ENCODE assay signal across 25 mouse cellular contexts in the genomic region with DNA sequence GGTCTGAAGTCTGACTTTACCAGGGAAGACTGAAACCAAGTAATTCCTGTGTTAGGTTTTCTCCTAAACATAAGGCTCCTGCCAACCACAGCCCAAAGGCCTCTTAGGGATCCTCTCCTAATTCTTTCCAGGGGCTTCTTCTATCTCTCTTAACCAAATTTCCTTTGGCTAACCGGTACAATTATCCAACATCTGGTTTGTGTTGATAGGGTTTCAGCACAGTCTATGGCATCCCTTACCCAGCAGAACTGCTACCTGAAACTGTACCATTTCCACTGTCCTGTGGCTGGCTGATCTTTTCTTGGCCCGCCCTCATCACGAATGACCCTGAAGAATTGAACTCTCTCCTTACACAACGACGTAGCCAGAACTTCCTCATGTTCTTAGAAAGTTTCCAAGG. TPM values are rescaled to one million over a fixed set of nuclear protein-coding genes. Genes with fewer than 3 reads are reported as not detected.
DNase-seq lines count a peak whose midpoint lies in the region; ATAC-seq and TF ChIP-seq lines count a peak whose summit lies in the region.
"Had no signal": no experiment of that assay in that cellular context is flagged by ENCODE, and none has a peak within 500 bp of the region (broad histone marks: within the 10 kb centered on the region; RNA-seq: fewer than 3 reads in every experiment).

No protein-coding gene starts in this region.

- no peak for TF ChIP-seq RAD21 in MEL (IDR thresholded peaks at IDR 0.05; ENCODE audit: low read depth, low read length)

- no peak for TF ChIP-seq CTCF in MEL (IDR thresholded peaks at IDR 0.05 in 2 of 3, conservative IDR thresholded peaks at IDR 0.05 in 1 of 3; ENCODE audit: control insufficient read depth in 1 of 3, insufficient read depth in 1 of 3, low read depth in 2 of 3, low read length in 3 of 3, poor library complexity in 1 of 3, severe bottlenecking in 1 of 3)
- TF ChIP-seq CTCF in liver, postnatal 0 days (IDR thresholded peaks at IDR 0.05; ENCODE audit: low read depth) = no peak

- DNase-seq in MEL (ENCODE audit: low read depth, low spot score) = peak; percentile 41
- peak; percentile 50 for DNase-seq in c-Kit-positive CD71-positive TER-119-negative erythroid progenitor cells, embryonic 14.5 days (ENCODE audit: low read depth)
- peak; percentile 18 for DNase-seq in liver, embryonic 13.5 days
- DNase-seq in liver, postnatal 0 days = no peak
- DNase-seq in thymus, postnatal 25 days = no peak
- no peak for DNase-seq in thymus, postnatal 36 days
- no peak for DNase-seq in layer of hippocampus, postnatal 10 days (ENCODE audit: low spot score in 2 of 2)
- no peak for DNase-seq in spleen, postnatal 36 days (ENCODE audit: low spot score in 2 of 2)
- DNase-seq: adrenal gland, postnatal 25 days; B cell, adult 2 months; cerebellum, adult 2 months; cerebellum, postnatal 14 days; gastrocnemius, postnatal 36 days; heart, adult 18-20 months; heart, postnatal 10 days; heart, postnatal 4 days had no signal

- peak; percentile 61 to 71 for TF ChIP-seq EP300 in MEL (IDR thresholded peaks at IDR 0.05; ENCODE audit: low read depth in 1 of 2, low read length in 2 of 2)
- TF ChIP-seq EP300 in liver, postnatal 0 days (IDR thresholded peaks at IDR 0.05; ENCODE audit: low read depth) = peak; percentile 60; the same call in 1 of the 2 replicates

- peak overlapping the region; percentile 34; the same call in 1 of the 2 replicates for H3K27ac ChIP-seq in MEL (ENCODE audit: control insufficient read depth, low read depth, low read length)
- H3K27ac ChIP-seq in liver, embryonic 13.5 days = peak overlapping the region; percentile 69
- H3K27ac ChIP-seq in liver, postnatal 0 days (ENCODE audit: low read depth) = no peak overlapping the region
- H3K27ac ChIP-seq: embryonic facial prominence, embryonic 12.5 days; forebrain, embryonic 15.5 days; heart, embryonic 10.5 days; hindbrain, embryonic 12.5 days had no signal

- H3K4me1 ChIP-seq in MEL (ENCODE audit: control insufficient read depth in 1 of 2, insufficient read depth in 2 of 2, low read length in 2 of 2) = peaks cover 11 to 33% of the 10 kb centered on the region in 2 experiments
- H3K4me1 ChIP-seq in liver, embryonic 13.5 days (replicated peaks) = peaks cover 54% of the 10 kb centered on the region
- H3K4me1 ChIP-seq in liver, postnatal 0 days (ENCODE audit: insufficient read depth) = peaks cover 20% of the 10 kb centered on the region

- 16% methylated on average over 5 of the region's 5 CpGs for whole genome bisulfite sequencing in liver, embryonic 13.5 days (ENCODE audit: insufficient replicate concordance)
- 29% methylated on average over 5 of the region's 5 CpGs for WGBS in liver, postnatal 0 days (ENCODE audit: insufficient replicate concordance)

- H3K9ac ChIP-seq in MEL (ENCODE audit: control insufficient read depth, low read depth, low read length, poor library complexity, severe bottlenecking) = no peak overlapping the region
- H3K9ac ChIP-seq in liver, embryonic 13.5 days = peak overlapping the region; percentile 12; the same call in 1 of the 2 replicates
- no peak overlapping the region for H3K9ac ChIP-seq in liver, postnatal 0 days (replicated peaks)
- H3K9ac ChIP-seq: embryonic facial prominence, embryonic 12.5 days; forebrain, embryonic 15.5 days; hindbrain, embryonic 12.5 days had no signal

- peak; percentile 15 for ATAC-seq in liver, embryonic 13.5 days (ENCODE audit: low read depth)
- no peak for ATAC-seq in liver, postnatal 0 days
- ATAC-seq: activated CD4-positive, CD25-positive, alpha-beta regulatory T cell, adult 4 months; CD4-positive, CD25-positive, alpha-beta regulatory T cell, adult 4 months; forebrain, embryonic 15.5 days; hindbrain, embryonic 16.5 days; Patski had no signal

- H3K4me2 ChIP-seq in liver, embryonic 13.5 days = 0 out of 2 replicates have a peak overlapping the region, but pooled peaks have one; percentile 6
- H3K4me2 ChIP-seq in liver, postnatal 0 days (ENCODE audit: low read depth, low read length) = no peak overlapping the region
- H3K4me2 ChIP-seq: embryonic facial prominence, embryonic 12.5 days; forebrain, embryonic 15.5 days; hindbrain, embryonic 12.5 days had no signal

- H3K79me2 ChIP-seq in MEL (ENCODE audit: control insufficient read depth, insufficient read depth, low read length, poor library complexity) = peaks cover 13% of the 10 kb centered on the region

- H3K9me3 ChIP-seq in MEL (replicated peaks; ENCODE audit: insufficient read depth, low read length) = no peaks in the 10 kb centered on the region
- no peaks in the 10 kb centered on the region for H3K9me3 ChIP-seq in liver, embryonic 13.5 days (replicated peaks)
- H3K9me3 ChIP-seq in liver, postnatal 0 days (ENCODE audit: low read length) = no peaks in the 10 kb centered on the region
- H3K9me3 ChIP-seq: embryonic facial prominence, embryonic 12.5 days; forebrain, embryonic 15.5 days; G1E; heart, embryonic 10.5 days; hindbrain, embryonic 12.5 days had no signal

- no peak for TF ChIP-seq POLR2A in MEL (IDR thresholded peaks at IDR 0.05; ENCODE audit: control insufficient read depth in 1 of 2, insufficient read depth in 1 of 2, low read depth in 1 of 2, low read length in 2 of 2, poor library complexity in 1 of 2)

- no peak overlapping the region for H3K4me3 ChIP-seq in MEL (ENCODE audit: control insufficient read depth in 1 of 2, insufficient read depth in 1 of 2, low read depth in 2 of 2, low read length in 2 of 2)
- H3K4me3 ChIP-seq in liver, embryonic 13.5 days (replicated peaks) = no peak overlapping the region
- H3K4me3 ChIP-seq in liver, postnatal 0 days (ENCODE audit: low read depth, low read length) = no peak overlapping the region
- H3K4me3 ChIP-seq: embryonic facial prominence, embryonic 12.5 days; forebrain, embryonic 15.5 days; heart, embryonic 10.5 days; hindbrain, embryonic 12.5 days had no signal

- H3K27me3 ChIP-seq in MEL (ENCODE audit: control insufficient read depth in 1 of 2, insufficient read depth in 2 of 2, low read length in 2 of 2) = no peaks in the 10 kb centered on the region
- no peaks in the 10 kb centered on the region for H3K27me3 ChIP-seq in liver, embryonic 13.5 days
- no peaks in the 10 kb centered on the region for H3K27me3 ChIP-seq in liver, postnatal 0 days (ENCODE audit: insufficient read depth, low read length)
- H3K27me3 ChIP-seq: embryonic facial prominence, embryonic 12.5 days; forebrain, embryonic 15.5 days; hindbrain, embryonic 12.5 days; Patski had no signal

- peaks cover 0 to 30% of the 10 kb centered on the region in 2 experiments; a peak in 2 of 4 replicates for H3K36me3 ChIP-seq in MEL (ENCODE audit: control insufficient read depth in 1 of 2, insufficient read depth in 2 of 2, low read length in 2 of 2)
- H3K36me3 ChIP-seq in liver, embryonic 13.5 days = no peaks in the 10 kb centered on the region
- H3K36me3 ChIP-seq in liver, postnatal 0 days (replicated peaks; ENCODE audit: insufficient read depth, low read length) = no peaks in the 10 kb centered on the region
- H3K36me3 ChIP-seq: embryonic facial prominence, embryonic 12.5 days; forebrain, embryonic 15.5 days; heart, embryonic 10.5 days; hindbrain, embryonic 12.5 days had no signal

TF ChIP-seq in MEL, 35 proteins besides CTCF, POLR2A, EP300 and RAD21 (continues in another document):
- TF ChIP-seq RCOR1 (IDR thresholded peaks at IDR 0.05; ENCODE audit: low read depth, low read length) (no peak), POLR2AphosphoS2 (IDR thresholded peaks at IDR 0.05; ENCODE audit: low read length) (no peak), HCFC1 (IDR thresholded peaks at IDR 0.05; ENCODE audit: low read depth, low read length) (no peak), POLR2AphosphoS5 (IDR thresholded peaks at IDR 0.05; ENCODE audit: borderline replicate concordance, low read depth, low read length) (no peak), ZNF384 (IDR thresholded peaks at IDR 0.05; ENCODE audit: low read depth, low read length) (no peak), SMC3 (IDR thresholded peaks at IDR 0.05; ENCODE audit: low read depth, low read length) (no peak), MYC (IDR thresholded peaks at IDR 0.05; ENCODE audit: low read depth, low read length) (no peak), MYB (IDR thresholded peaks at IDR 0.05; ENCODE audit: low read depth, low read length) (0 out of 2 replicates have a peak, but pooled peaks have one; percentile 29), TBP (IDR thresholded peaks at IDR 0.05; ENCODE audit: low read depth, low read length) (no peak), CHD2 (IDR thresholded peaks at IDR 0.05; ENCODE audit: low read length) (no peak), MAX (IDR thresholded peaks at IDR 0.05; ENCODE audit: low read length) (no peak), MAZ (IDR thresholded peaks at IDR 0.05; ENCODE audit: low read depth, low read length) (no peak), ETS1 (IDR thresholded peaks at IDR 0.05; ENCODE audit: low read depth, low read length) (0 out of 2 replicates have a peak, but pooled peaks have one; percentile 12), JUND (IDR thresholded peaks at IDR 0.05; ENCODE audit: low read depth, low read length) (no peak), USF1 (IDR thresholded peaks at IDR 0.05; ENCODE audit: low read depth, low read length) (no peak), NELFE (IDR thresholded peaks at IDR 0.05; ENCODE audit: low read depth, low read length) (no peak), TAL1 (IDR thresholded peaks at IDR 0.05; ENCODE audit: low read length) (peak; percentile 57; the same call in 1 of the 2 replicates), E2F4 (IDR thresholded peaks at IDR 0.05; ENCODE audit: borderline replicate concordance, low read depth, low read length) (no peak), GABPA (IDR thresholded peaks at IDR 0.05; ENCODE audit: low read depth, low read length) (no peak), ELF1 (IDR thresholded peaks at IDR 0.05; ENCODE audit: low read depth, low read length) (no peak), TCF12 (IDR thresholded peaks at IDR 0.05; ENCODE audit: low read depth, low read length) (peak; percentile 78), MAFK (IDR thresholded peaks at IDR 0.05; ENCODE audit: borderline replicate concordance, low read depth, low read length) (no peak), MEF2A (IDR thresholded peaks at IDR 0.05; ENCODE audit: extremely low read depth, insufficient replicate concordance, low read depth, low read length, poor library complexity, severe bottlenecking) (no peak), ZMIZ1 (IDR thresholded peaks at IDR 0.05; ENCODE audit: low read depth, low read length) (no peak), ZKSCAN1 (IDR thresholded peaks at IDR 0.05; ENCODE audit: low read depth, low read length) (no peak)

RNA-seq across cellular contexts. Expression of gene Rnf34, which starts 53.3 kb away (rescaled TPM):
- 13.9 and 14.8 TPM in 2 replicates for total RNA-seq in MEL (2012; rRNA removed)
- 10 to 100 TPM in 1 of 2 experiments, not detected in 1; 27.4 TPM for polyA plus RNA-seq in MEL (2012; ENCODE audit: insufficient read depth in 1 of 2, insufficient read length in 2 of 2, low read depth in 1 of 2, low replicate concordance in 2 of 2, missing spikeins in 1 of 2)
- 13.7 and 13.8 TPM in 2 replicates for polyA plus RNA-seq in liver, embryonic 13.5 days (2015; fragmentation: Nextera tagmentation; extraction: Ambion mirVana)
- 8.0 and 8.3 TPM in 2 replicates for polyA plus RNA-seq in liver, postnatal 0 days (2015; fragmentation: Nextera tagmentation; extraction: Ambion mirVana)
- 10 to 100 TPM; 43.5 to 57.1 TPM for total RNA-seq in layer of hippocampus, postnatal 10 days (2021)

Comparison
In these comparisons a context has a peak if more than half of its experiments do, and no peak if none do; other contexts are left out.
1. DNase-seq: peak in MEL (single experiment), c-Kit-positive CD71-positive TER-119-negative erythroid progenitor cells, embryonic 14.5 days (single experiment) and liver, embryonic 13.5 days (single experiment); none in liver, postnatal 0 days (single experiment), thymus, postnatal 25 days (single experiment), thymus, postnatal 36 days (0 of 2), layer of hippocampus, postnatal 10 days (0 of 2) and spleen, postnatal 36 days (0 of 2).